Mouse (Mus musculus) lung, postnatal 0 days (tissue): ENCODE measurements around the gene Gm21962. TPM values are rescaled to one million over a fixed set of nuclear protein-coding genes. Genes with fewer than 3 reads are reported as not detected.

ENCODE experiments used
- ATAC-seq: fragments of 200-750 bp; cut with Nextera tagmentation; 2 replicates; pipeline ENCODE4 v1.8.0; 2017; ENCODE audit warnings: moderate library complexity
- DNase-seq: peaks from one replicate; pipeline ENCODE4 v3.0.0-alpha.2; 2016; ENCODE audit warnings: low spot score
- H3K27ac ChIP-seq: fragments of 300-500 bp; sonication (generic); 2 replicates; pipeline ENCODE4 v1.5.1; 2014; ENCODE audit warnings: antibody characterized with exemption, mild to moderate bottlenecking, low read length, mixed read lengths
- H3K27me3 ChIP-seq: fragments of 300-500 bp; sonication (generic); replicated peaks from 2 replicates; pipeline ENCODE4 v1.6.1; 2014; ENCODE audit warnings: low read length, mixed read lengths; ENCODE audit not compliant: insufficient read depth
- H3K36me3 ChIP-seq: fragments of 300-500 bp; sonication (generic); 2 replicates; pipeline ENCODE4 v1.6.1; 2014; ENCODE audit warnings: low read length, mixed read lengths; ENCODE audit not compliant: insufficient read depth
- H3K4me1 ChIP-seq: fragments of 300-500 bp; sonication (generic); 2 replicates; pipeline ENCODE4 v1.6.1; 2014; ENCODE audit warnings: antibody characterized with exemption, low read depth, low read length, mixed read lengths; ENCODE audit not compliant: insufficient read depth
- H3K4me2 ChIP-seq: fragments of 300-500 bp; sonication (generic); replicated peaks from 2 replicates; pipeline ENCODE4 v1.6.1; 2014; ENCODE audit warnings: low read depth, mild to moderate bottlenecking, low read length, moderate library complexity, mixed read lengths
- H3K4me3 ChIP-seq: fragments of 300-500 bp; sonication (generic); 2 replicates; pipeline ENCODE4 v1.5.1; 2014; ENCODE audit warnings: low read depth, low read length
- H3K9ac ChIP-seq: fragments of 300-500 bp; sonication (generic); replicated peaks from 2 replicates; pipeline ENCODE4 v1.6.1; 2014; ENCODE audit warnings: low read depth, mild to moderate bottlenecking
- H3K9me3 ChIP-seq: fragments of 300-500 bp; sonication (generic); 2 replicates; pipeline ENCODE4 v1.6.1; 2016; ENCODE audit warnings: low read length, mixed read lengths
- CTCF ChIP-seq: IDR thresholded peaks from 2 replicates; pipeline ENCODE4 v1.5.1; 2016; ENCODE audit warnings: antibody characterized with exemption, mild to moderate bottlenecking
- EP300 ChIP-seq: IDR thresholded peaks from 2 replicates; pipeline ENCODE4 v1.6.1; 2016; ENCODE audit warnings: antibody characterized with exemption, mild to moderate bottlenecking, control low read depth
- WGBS: fragments of 180-500 bp; shearing (Covaris S2); extraction: QIAGEN DNeasy Blood & Tissue Kit; methylation state at CpG from one replicate; pipeline ENCODE4 v1.1.7; 2014; 5-methylcytosine and 5-hydroxymethylcytosine counted together
- polyA plus RNA-seq: library from polyadenylated mRNA; unstranded; fragments of >200 nt; fragmentation: Nextera tagmentation; extraction: Ambion mirVana; gene quantifications from 2 replicates; pipeline ENCODE4 v1.2.1, GENCODE M21; 2015

The Gm21962 gene
- polyA plus RNA-seq, 1 experiment from 2014 or later = not detected

DNA sequence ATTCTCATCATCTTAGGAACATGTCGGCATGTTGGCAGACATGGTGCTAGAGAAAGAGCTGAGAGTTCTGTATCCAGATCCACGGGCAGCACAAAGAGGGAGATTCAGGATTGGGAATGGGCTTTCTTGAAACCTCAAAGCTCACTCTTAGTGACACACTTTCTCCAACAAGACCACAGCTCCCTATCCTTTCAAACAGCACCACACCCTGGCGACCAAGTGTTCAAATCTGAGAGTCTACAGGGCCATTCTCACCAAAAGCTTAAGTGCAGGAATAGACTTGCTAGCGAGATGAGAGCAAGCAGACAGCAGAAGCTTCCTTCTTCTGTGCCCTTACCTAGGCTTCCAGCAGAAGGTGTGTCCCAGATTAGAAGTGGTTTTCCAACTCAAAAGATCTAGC lies 34.8 kb upstream of the Gm21962 start:
- Histone ChIP-seq H3K4me1 (no peaks in the 10 kb centered on the region), H3K27me3 (no peaks in the 10 kb centered on the region), H3K9ac (no peak overlapping the region), H3K36me3 (no peaks in the 10 kb centered on the region), H3K9me3 (no peaks in the 10 kb centered on the region), H3K27ac (no peak overlapping the region), H3K4me2 (no peak overlapping the region), H3K4me3 (no peak overlapping the region)
- no peak for ATAC-seq
- WGBS = 86% methylated on average over 4 of the region's 4 CpGs
- TF ChIP-seq EP300 = no peak
- no peak for TF ChIP-seq CTCF
- no peak for DNase-seq

DNA sequence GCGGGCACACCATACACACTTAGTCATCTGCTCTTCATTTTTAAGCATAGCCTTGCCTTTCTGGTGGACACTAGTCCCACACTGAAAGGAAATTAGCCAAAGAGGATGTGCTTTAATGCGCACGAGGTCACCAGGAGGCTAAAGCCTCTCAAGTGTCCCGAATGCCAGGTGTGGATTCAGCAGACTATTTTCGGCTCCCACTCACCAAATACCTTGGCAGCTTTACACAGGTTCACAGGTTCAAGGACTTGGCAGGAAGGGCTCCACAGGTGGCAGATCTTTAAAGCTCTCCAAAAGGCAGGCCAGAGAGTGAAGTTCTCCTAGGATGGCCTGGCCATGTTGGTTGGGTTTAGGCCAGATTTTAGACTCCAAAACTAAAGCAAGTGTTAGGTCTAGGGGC lies 30.1 kb upstream of the Gm21962 start:
- WGBS = 70% methylated on average over 5 of the region's 5 CpGs
- H3K9me3 ChIP-seq = no peaks in the 10 kb centered on the region
- no peak overlapping the region for H3K27ac ChIP-seq
- no peak overlapping the region for H3K9ac ChIP-seq
- H3K4me3 ChIP-seq = no peak overlapping the region
- no peak overlapping the region for H3K4me2 ChIP-seq
- no peaks in the 10 kb centered on the region for H3K4me1 ChIP-seq
- TF ChIP-seq CTCF (no peak), EP300 (no peak)
- no peak for ATAC-seq
- H3K36me3 ChIP-seq = no peaks in the 10 kb centered on the region
- no peaks in the 10 kb centered on the region for H3K27me3 ChIP-seq
- DNase-seq = no peak

DNA sequence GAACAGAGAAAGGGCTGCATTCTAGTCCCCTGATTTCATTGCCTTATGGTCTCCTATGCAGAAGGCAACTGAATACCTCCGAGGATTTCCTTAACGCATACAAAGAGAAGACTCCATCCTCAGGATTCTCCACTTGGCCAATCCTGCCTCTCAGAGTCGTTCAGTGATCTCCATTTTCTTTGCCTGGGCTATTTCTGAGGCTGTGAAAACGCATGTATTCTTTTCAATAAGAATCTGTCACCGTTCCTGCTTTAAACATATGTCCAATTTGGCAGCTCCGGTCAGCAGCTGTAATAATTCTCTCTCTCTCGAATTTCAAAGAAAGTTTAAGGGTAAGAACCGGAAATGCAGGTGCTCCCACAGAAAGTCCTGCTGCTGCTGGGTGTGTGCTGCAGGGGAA lies 29.2 kb upstream of the Gm21962 start:
- Histone ChIP-seq H3K36me3 (no peaks in the 10 kb centered on the region), H3K9me3 (no peaks in the 10 kb centered on the region), H3K27me3 (no peaks in the 10 kb centered on the region), H3K27ac (no peak overlapping the region), H3K4me2 (no peak overlapping the region), H3K9ac (no peak overlapping the region), H3K4me1 (no peaks in the 10 kb centered on the region), H3K4me3 (no peak overlapping the region)
- DNase-seq = no peak
- ATAC-seq = no peak
- 62% methylated on average over 8 of the region's 8 CpGs for WGBS
- no peak for TF ChIP-seq EP300
- TF ChIP-seq CTCF = no peak

DNA sequence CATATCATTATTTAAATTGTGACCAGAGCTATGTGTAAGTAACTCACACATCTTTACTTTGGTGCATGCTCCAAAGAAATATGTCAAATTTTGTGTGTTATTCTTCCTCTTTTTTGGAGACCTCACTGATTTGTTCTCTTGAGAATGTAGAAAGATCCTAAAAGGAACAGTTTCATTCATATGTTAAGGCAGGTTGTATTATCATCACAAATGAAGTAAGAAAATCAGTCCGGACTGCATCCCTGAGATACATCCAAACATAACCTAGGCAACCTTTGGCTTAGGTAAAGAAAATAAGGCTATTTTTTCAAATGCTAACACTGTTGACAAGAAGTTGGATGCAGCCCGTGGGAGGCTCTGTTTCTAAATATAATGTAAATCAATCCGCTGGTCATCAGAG lies 28.8 kb upstream of the Gm21962 start:
- no peaks in the 10 kb centered on the region for H3K36me3 ChIP-seq
- H3K9ac ChIP-seq = no peak overlapping the region
- H3K27ac ChIP-seq = no peak overlapping the region
- no peaks in the 10 kb centered on the region for H3K9me3 ChIP-seq
- DNase-seq (no peak), ATAC-seq (no peak)
- no peak overlapping the region for H3K4me2 ChIP-seq
- 79% methylated on average over 3 of the region's 3 CpGs for WGBS
- H3K4me1 ChIP-seq = no peaks in the 10 kb centered on the region
- no peak overlapping the region for H3K4me3 ChIP-seq
- H3K27me3 ChIP-seq = no peaks in the 10 kb centered on the region
- TF ChIP-seq EP300 (no peak), CTCF (no peak)

DNA sequence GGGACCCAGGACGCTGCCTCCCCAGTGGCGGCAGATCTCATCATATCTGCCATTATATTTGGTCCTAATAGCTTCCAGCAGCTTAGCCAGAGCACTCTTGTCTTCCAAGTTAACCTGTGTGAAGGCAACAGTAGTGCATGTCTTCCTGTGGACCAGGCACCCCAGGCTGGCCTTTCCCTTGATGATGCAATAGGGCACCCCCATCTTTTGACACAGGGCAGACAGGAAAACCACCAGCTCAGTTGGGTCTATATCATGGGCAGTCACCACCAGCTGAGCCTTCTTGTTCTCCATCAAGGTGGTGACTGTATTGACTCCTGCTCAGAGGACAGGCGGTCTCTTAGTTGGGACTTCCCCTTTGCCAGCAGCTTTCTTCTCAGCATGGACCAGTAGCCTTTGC lies 27.2 kb upstream of the Gm21962 start:
- no peaks in the 10 kb centered on the region for H3K27me3 ChIP-seq
- no peaks in the 10 kb centered on the region for H3K36me3 ChIP-seq
- H3K4me1 ChIP-seq = no peaks in the 10 kb centered on the region
- H3K4me2 ChIP-seq = no peak overlapping the region
- H3K27ac ChIP-seq = no peak overlapping the region
- H3K9ac ChIP-seq = no peak overlapping the region
- ATAC-seq (no peak), DNase-seq (no peak)
- no peak overlapping the region for H3K4me3 ChIP-seq
- WGBS = 85% methylated on average over 3 of the region's 3 CpGs
- TF ChIP-seq CTCF (no peak), EP300 (no peak)
- no peaks in the 10 kb centered on the region for H3K9me3 ChIP-seq

DNA sequence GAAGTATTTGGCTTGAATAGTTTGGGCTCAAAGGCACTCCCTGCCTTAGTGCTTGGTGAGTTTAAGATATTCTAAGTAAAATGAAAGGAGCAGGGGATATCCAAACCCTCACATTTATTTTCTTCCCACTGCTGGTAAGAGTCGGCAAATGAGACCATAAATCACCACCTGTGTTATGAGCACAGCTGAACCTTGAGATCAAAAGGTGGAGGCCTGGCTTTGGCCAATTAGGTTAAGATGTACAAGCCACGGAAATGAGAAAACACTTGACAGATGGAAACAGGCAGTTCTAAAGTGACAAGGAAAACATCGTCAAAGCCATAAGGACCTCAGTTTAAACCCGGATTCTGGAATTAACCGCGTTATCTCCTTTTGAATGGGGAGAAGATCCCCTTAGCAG lies 26.4 kb upstream of the Gm21962 start:
- Histone ChIP-seq H3K9me3 (no peaks in the 10 kb centered on the region), H3K4me2 (no peak overlapping the region), H3K27ac (no peak overlapping the region), H3K9ac (no peak overlapping the region), H3K36me3 (no peaks in the 10 kb centered on the region), H3K27me3 (no peaks in the 10 kb centered on the region), H3K4me3 (no peak overlapping the region), H3K4me1 (no peaks in the 10 kb centered on the region)
- WGBS = 62% methylated on average over 6 of the region's 6 CpGs
- TF ChIP-seq EP300 = no peak
- no peak for TF ChIP-seq CTCF
- DNase-seq = no peak
- ATAC-seq = no peak

DNA sequence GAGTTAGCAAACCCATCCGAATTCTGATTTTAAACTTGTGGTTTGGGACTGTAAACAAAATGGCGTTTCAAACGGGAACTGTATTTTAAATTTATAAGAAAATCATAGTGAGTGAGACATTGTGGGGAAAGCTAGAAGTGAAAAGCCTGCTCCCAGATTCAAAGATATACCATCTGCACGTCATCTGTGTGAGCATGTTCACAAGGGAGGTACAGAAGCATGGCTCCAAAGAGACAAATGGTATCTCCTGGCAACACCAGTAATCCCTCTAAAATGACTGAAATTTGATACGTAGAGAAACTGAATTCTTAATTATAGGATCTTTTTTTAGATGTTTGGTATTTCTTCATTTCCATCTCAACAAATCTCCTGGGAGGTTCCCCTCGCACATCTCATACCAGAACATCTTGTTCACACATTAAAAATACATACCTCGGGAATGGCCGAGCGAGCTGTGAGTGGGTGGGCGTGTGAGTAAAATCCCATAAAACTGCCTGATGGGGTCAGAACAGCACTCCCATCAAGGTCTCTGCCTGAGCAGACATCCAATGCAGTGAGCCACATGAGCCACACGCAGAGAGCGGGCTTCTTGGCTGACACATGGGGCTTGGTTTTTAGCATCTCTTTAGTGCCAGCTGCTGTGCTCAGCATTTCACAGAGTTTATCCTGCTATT lies 23.8 kb upstream of the Gm21962 start:
- Histone ChIP-seq H3K36me3 (no peaks in the 10 kb centered on the region), H3K4me3 (no peak overlapping the region), H3K9me3 (no peaks in the 10 kb centered on the region), H3K4me1 (no peaks in the 10 kb centered on the region), H3K9ac (no peak overlapping the region), H3K4me2 (no peak overlapping the region), H3K27me3 (no peaks in the 10 kb centered on the region), H3K27ac (no peak overlapping the region)
- DNase-seq (no peak), ATAC-seq (no peak)
- TF ChIP-seq CTCF = no peak
- no peak for TF ChIP-seq EP300
- 67% methylated on average over 12 of the region's 12 CpGs for WGBS
